ENCODE assay signal across 9 mouse cellular contexts in the genomic region with DNA sequence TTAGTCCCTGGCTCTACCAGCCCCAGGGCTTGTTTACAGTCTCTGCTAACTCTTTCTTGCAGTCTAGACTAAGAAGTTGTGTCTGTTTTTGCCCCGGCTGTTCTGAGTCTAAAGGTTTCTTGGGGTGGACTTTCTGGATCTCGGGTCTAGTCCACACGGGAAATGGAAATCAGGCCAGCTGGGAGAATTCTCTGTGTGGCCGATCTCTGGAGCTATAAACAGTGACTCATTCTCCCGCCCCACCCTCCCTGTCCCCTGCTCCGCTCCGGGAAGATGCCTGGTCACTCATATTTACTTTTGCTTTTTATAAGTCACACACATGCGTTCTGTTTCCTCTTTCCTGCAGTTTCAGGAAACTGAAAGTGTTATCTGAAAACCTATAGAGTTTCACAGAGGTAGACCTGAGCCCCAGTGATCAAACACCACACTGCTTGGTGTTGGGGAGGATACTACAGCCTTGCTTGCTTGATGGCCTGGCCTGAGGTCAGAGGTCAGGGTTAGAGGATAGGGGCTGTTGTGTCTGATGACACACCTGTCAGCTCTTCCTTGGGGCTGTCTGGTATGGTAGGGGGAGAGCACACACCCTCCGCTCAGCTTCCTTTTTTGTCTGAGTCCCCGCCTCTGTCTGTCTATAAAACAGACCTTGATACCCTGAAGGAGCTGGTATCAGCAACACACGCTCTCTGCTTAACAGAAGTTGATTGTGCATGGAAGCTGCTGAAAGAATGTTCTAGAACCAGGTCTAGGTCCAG. TPM values are rescaled to one million over a fixed set of nuclear protein-coding genes. Genes with fewer than 3 reads are reported as not detected.
DNase-seq lines count a peak whose midpoint lies in the region; ATAC-seq lines count a peak whose summit lies in the region.
"Had no signal": no experiment of that assay in that cellular context is flagged by ENCODE, and none has a peak within 500 bp of the region (broad histone marks: within the 10 kb centered on the region; RNA-seq: fewer than 3 reads in every experiment).

No protein-coding gene starts in this region.

- DNase-seq in adrenal gland, adult (ENCODE audit: inconsistent age in 2 of 2, low spot score in 1 of 2), result peak; percentile 52 to 85
- DNase-seq in adrenal gland, adult 8-10 months, result no peak
- peak; percentile 68 for DNase-seq in A20 (ENCODE audit: low read depth, low spot score)
- peak; percentile 41 to 42 for DNase-seq in lung, postnatal 4 days
- DNase-seq in layer of hippocampus, postnatal 14 days (ENCODE audit: low spot score in 2 of 2), result no peak
- no peak for DNase-seq in layer of hippocampus, adult 9-11 months

- H3K4me1 ChIP-seq in kidney, embryonic 14.5 days (ENCODE audit: control insufficient read depth, insufficient read depth, low read length), result peaks cover 29% of the 10 kb centered on the region

- H3K4me3 ChIP-seq in kidney, embryonic 14.5 days (ENCODE audit: low read length), result no peak overlapping the region
- H3K4me3 ChIP-seq: hindbrain, embryonic 15.5 days had no signal

- 38% methylated on average over 11 of the region's 11 CpGs for WGBS in kidney, embryonic 14.5 days

- ATAC-seq in granulocyte monocyte progenitor cell, adult 5-6 weeks (replicated peaks; ENCODE audit: poor library complexity, severe bottlenecking), result peak; percentile 8
- no peak for ATAC-seq in kidney, embryonic 14.5 days (ENCODE audit: low FRiP score, low TSS enrichment)

- no peaks in the 10 kb centered on the region for H3K27me3 ChIP-seq in kidney, embryonic 14.5 days (ENCODE audit: control insufficient read depth, insufficient read depth, low read length)

- no peaks in the 10 kb centered on the region for H3K9me3 ChIP-seq in kidney, embryonic 14.5 days (ENCODE audit: control insufficient read depth, low read length)
- H3K9me3 ChIP-seq: hindbrain, embryonic 15.5 days had no signal

- no peak overlapping the region for H3K9ac ChIP-seq in kidney, embryonic 14.5 days (ENCODE audit: low read depth, low read length)
- H3K9ac ChIP-seq: hindbrain, embryonic 15.5 days had no signal

- H3K27ac ChIP-seq in kidney, embryonic 14.5 days (ENCODE audit: low read depth, low read length), result no peak overlapping the region
- H3K27ac ChIP-seq: hindbrain, embryonic 15.5 days had no signal

- 0 out of 2 replicates have a peak overlapping the region, but pooled peaks have one; percentile 13 for H3K4me2 ChIP-seq in kidney, embryonic 14.5 days (replicated peaks; ENCODE audit: low read depth, low read length)

- no peaks in the 10 kb centered on the region for H3K36me3 ChIP-seq in kidney, embryonic 14.5 days (ENCODE audit: control insufficient read depth, insufficient read depth, low read length)
- H3K36me3 ChIP-seq: hindbrain, embryonic 15.5 days had no signal

RNA-seq across cellular contexts. Expression of a gene that starts 2.2 kb away (rescaled TPM):
- 10 to 100 TPM; 28.7 to 45.0 (median 30.4) TPM for total RNA-seq in adrenal gland, adult 8-10 months (2022)
- total RNA-seq in granulocyte monocyte progenitor cell, adult 5-6 weeks (2014; fragmentation: Nextera tagmentation), result 12.1 and 18.5 TPM in 2 replicates
- total RNA-seq in granulocyte monocyte progenitor cell, adult 5-6 weeks (2017), result 18.5 and 23.0 TPM in 2 replicates
- 2.5 and 5.3 TPM in 2 replicates for polyA plus RNA-seq in kidney, embryonic 14.5 days (2014; fragmentation: Nextera tagmentation; extraction: Ambion mirVana)
- 10 to 100 TPM in 1 of 2 experiments, 1 to 10 TPM in 1; 9.4 to 10.4 TPM for total RNA-seq in layer of hippocampus, postnatal 14 days (2021)

RNA-seq across cellular contexts. Expression of a gene that starts 18.0 kb away (rescaled TPM):
- total RNA-seq in adrenal gland, adult 8-10 months (2022), result 10 to 100 TPM; 59.3 to 74.4 (median 65.0) TPM
- total RNA-seq in granulocyte monocyte progenitor cell, adult 5-6 weeks (2014; fragmentation: Nextera tagmentation), result 85.9 and 93.1 TPM in 2 replicates
- 46.7 and 53.4 TPM in 2 replicates for total RNA-seq in granulocyte monocyte progenitor cell, adult 5-6 weeks (2017)
- polyA plus RNA-seq in kidney, embryonic 14.5 days (2014; fragmentation: Nextera tagmentation; extraction: Ambion mirVana), result 32.2 and 40.7 TPM in 2 replicates
- total RNA-seq in layer of hippocampus, postnatal 14 days (2021), result 10 to 100 TPM; 83.6 to 97.2 TPM

RNA-seq across cellular contexts. Expression of a gene that starts 26.2 kb away (rescaled TPM):
- total RNA-seq in adrenal gland, adult 8-10 months (2022), result under 1 TPM; 0.07 to 0.67 (median 0.21) TPM
- not detected in 2 replicates for total RNA-seq in granulocyte monocyte progenitor cell, adult 5-6 weeks (2014; fragmentation: Nextera tagmentation)
- 0.04 TPM in 1 of 2 replicates, not detected in the other for total RNA-seq in granulocyte monocyte progenitor cell, adult 5-6 weeks (2017)
- 3.7 and 4.9 TPM in 2 replicates for polyA plus RNA-seq in kidney, embryonic 14.5 days (2014; fragmentation: Nextera tagmentation; extraction: Ambion mirVana)
- total RNA-seq in layer of hippocampus, postnatal 14 days (2021), result under 1 TPM; 0.48 to 0.57 TPM

RNA-seq across cellular contexts. Expression of a gene that starts 32.7 kb away (rescaled TPM):
- total RNA-seq in adrenal gland, adult 8-10 months (2022), result not detected
- not detected in 2 replicates for total RNA-seq in granulocyte monocyte progenitor cell, adult 5-6 weeks (2014; fragmentation: Nextera tagmentation)
- total RNA-seq in granulocyte monocyte progenitor cell, adult 5-6 weeks (2017), result not detected in 2 replicates
- polyA plus RNA-seq in kidney, embryonic 14.5 days (2014; fragmentation: Nextera tagmentation; extraction: Ambion mirVana), result not detected in 2 replicates
- total RNA-seq in layer of hippocampus, postnatal 14 days (2021), result not detected
- polyA plus RNA-seq: hindbrain, embryonic 15.5 days had no signal

RNA-seq across cellular contexts. Expression of a gene that starts 33.2 kb away (rescaled TPM):
- total RNA-seq in adrenal gland, adult 8-10 months (2022), result 10 to 100 TPM; 21.2 to 26.6 (median 23.3) TPM
- total RNA-seq in granulocyte monocyte progenitor cell, adult 5-6 weeks (2014; fragmentation: Nextera tagmentation), result 79.1 and 83.9 TPM in 2 replicates
- total RNA-seq in granulocyte monocyte progenitor cell, adult 5-6 weeks (2017), result 25.7 and 30.3 TPM in 2 replicates
- 82.4 and 87.9 TPM in 2 replicates for polyA plus RNA-seq in kidney, embryonic 14.5 days (2014; fragmentation: Nextera tagmentation; extraction: Ambion mirVana)
- 10 to 100 TPM; 17.5 to 18.8 TPM for total RNA-seq in layer of hippocampus, postnatal 14 days (2021)

Comparison
In these comparisons a context has a peak if more than half of its experiments do, and no peak if none do; other contexts are left out.
1. DNase-seq: peak in adrenal gland, adult (2 of 2), A20 (single experiment) and lung, postnatal 4 days (2 of 2); none in adrenal gland, adult 8-10 months (single experiment), layer of hippocampus, postnatal 14 days (0 of 2) and layer of hippocampus, adult 9-11 months (single experiment).